ENCODE assay signal across 20 mouse cellular contexts in the genomic region with DNA sequence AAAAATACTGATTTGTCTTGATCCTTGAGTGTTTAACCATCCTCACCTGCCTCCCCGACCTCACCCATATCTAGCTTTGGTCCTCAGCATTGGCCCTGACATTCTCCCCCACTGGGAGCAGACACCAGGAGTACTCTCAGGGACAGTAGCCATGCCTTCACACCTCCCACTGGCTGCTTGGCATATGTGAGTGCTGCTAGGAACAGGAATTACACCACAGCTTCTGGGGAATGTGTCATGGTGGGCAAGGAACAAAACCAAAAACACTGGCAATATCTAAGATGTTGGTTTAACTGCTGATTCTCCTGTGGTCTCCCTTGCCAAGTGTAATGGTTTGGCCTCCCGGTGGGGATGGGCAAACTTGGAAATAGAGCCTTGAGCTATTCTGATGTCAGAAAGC.
DNase-seq lines count a peak whose midpoint lies in the region; ATAC-seq and TF ChIP-seq lines count a peak whose summit lies in the region.
"Had no signal": no experiment of that assay in that cellular context is flagged by ENCODE, and none has a peak within 500 bp of the region (broad histone marks: within the 10 kb centered on the region; RNA-seq: fewer than 3 reads in every experiment).

No protein-coding gene starts in this region.

- 68% methylated on average over 2 of the region's 2 CpGs for WGBS in limb, embryonic 12.5 days
- WGBS in limb, embryonic 10.5 days: 56% methylated on average over 2 of the region's 2 CpGs
- WGBS in intestine, embryonic 15.5 days: 62% methylated on average over 2 of the region's 2 CpGs

- H3K4me2 ChIP-seq in limb, embryonic 12.5 days: no peak overlapping the region
- H3K4me2 ChIP-seq in intestine, embryonic 15.5 days (replicated peaks): no peak overlapping the region
- H3K4me2 ChIP-seq: embryonic facial prominence, embryonic 15.5 days; heart, embryonic 15.5 days; limb, embryonic 15.5 days; liver, embryonic 15.5 days had no signal

- no peak for TF ChIP-seq CTCF in brain, embryonic 14.5 days (IDR thresholded peaks at IDR 0.05; ENCODE audit: borderline replicate concordance, extremely low read depth, insufficient read depth, insufficient read length)

- DNase-seq in limb, embryonic 10.5 days (ENCODE audit: low spot score): no peak
- peak; percentile 26 for DNase-seq in brain, embryonic 14.5 days (ENCODE audit: low read depth)
- DNase-seq in right cerebral cortex, postnatal 36 days (ENCODE audit: low spot score in 2 of 2): peak; percentile 36 to 45
- DNase-seq in lung, postnatal 4 days: no peak
- DNase-seq: adrenal gland, adult 2 months; cerebellum, adult 9-11 months; gastrocnemius, postnatal 25 days; heart, adult 2 months; kidney, adult 2 months; kidney, postnatal 10 days; spleen, adult 18-20 months; thymus, adult 18-20 months had no signal

- no peak for TF ChIP-seq POLR2A in brain, embryonic 14.5 days (IDR thresholded peaks at IDR 0.05; ENCODE audit: borderline replicate concordance, extremely low read depth, insufficient read depth, insufficient read length, poor library complexity, severe bottlenecking)

- no peak for ATAC-seq in limb, embryonic 12.5 days (ENCODE audit: insufficient number of reproducible peaks, insufficient read depth, low FRiP score, low TSS enrichment, low read depth)
- peak; percentile 96 for ATAC-seq in frontal cortex, adult (ENCODE audit: low TSS enrichment)
- no peak for ATAC-seq in intestine, embryonic 15.5 days
- ATAC-seq: lung, postnatal 0 days had no signal

- H3K36me3 ChIP-seq in limb, embryonic 12.5 days: no peaks in the 10 kb centered on the region
- H3K36me3 ChIP-seq in limb, embryonic 10.5 days: no peaks in the 10 kb centered on the region
- H3K36me3 ChIP-seq in intestine, embryonic 15.5 days: no peaks in the 10 kb centered on the region
- H3K36me3 ChIP-seq: embryonic facial prominence, embryonic 15.5 days; heart, embryonic 15.5 days; limb, embryonic 15.5 days; liver, embryonic 15.5 days had no signal

- H3K27ac ChIP-seq in limb, embryonic 12.5 days: 0 out of 2 replicates have a peak overlapping the region, but pooled peaks have one; percentile 25
- no peak overlapping the region for H3K27ac ChIP-seq in limb, embryonic 10.5 days
- no peak overlapping the region for H3K27ac ChIP-seq in intestine, embryonic 15.5 days
- H3K27ac ChIP-seq: embryonic facial prominence, embryonic 15.5 days; heart, adult 2 months; heart, embryonic 15.5 days; limb, embryonic 15.5 days; liver, embryonic 15.5 days had no signal

- H3K9ac ChIP-seq in limb, embryonic 12.5 days (replicated peaks): no peak overlapping the region
- no peak overlapping the region for H3K9ac ChIP-seq in intestine, embryonic 15.5 days
- H3K9ac ChIP-seq: embryonic facial prominence, embryonic 15.5 days; heart, embryonic 15.5 days; limb, embryonic 15.5 days; liver, embryonic 15.5 days had no signal

- H3K9me3 ChIP-seq in limb, embryonic 12.5 days: no peaks in the 10 kb centered on the region
- no peaks in the 10 kb centered on the region for H3K9me3 ChIP-seq in limb, embryonic 10.5 days (replicated peaks)
- no peaks in the 10 kb centered on the region for H3K9me3 ChIP-seq in intestine, embryonic 15.5 days
- H3K9me3 ChIP-seq: embryonic facial prominence, embryonic 15.5 days; heart, embryonic 15.5 days; limb, embryonic 15.5 days; liver, embryonic 15.5 days had no signal

- H3K4me1 ChIP-seq in limb, embryonic 12.5 days (replicated peaks): peaks cover 68% of the 10 kb centered on the region
- H3K4me1 ChIP-seq in limb, embryonic 10.5 days: peaks cover 65% of the 10 kb centered on the region
- H3K4me1 ChIP-seq in intestine, embryonic 15.5 days (replicated peaks): 0 out of 2 replicates have a peak, but pooled peaks cover 4% of the 10 kb centered on the region
- H3K4me1 ChIP-seq: liver, embryonic 15.5 days had no signal

- H3K27me3 ChIP-seq in limb, embryonic 12.5 days: no peaks in the 10 kb centered on the region
- H3K27me3 ChIP-seq in limb, embryonic 10.5 days (ENCODE audit: low read depth, poor library complexity, severe bottlenecking): 0 out of 2 replicates have a peak, but pooled peaks cover 7% of the 10 kb centered on the region
- no peaks in the 10 kb centered on the region for H3K27me3 ChIP-seq in intestine, embryonic 15.5 days (replicated peaks)
- H3K27me3 ChIP-seq: limb, embryonic 15.5 days; liver, embryonic 15.5 days had no signal

- no peak overlapping the region for H3K4me3 ChIP-seq in limb, embryonic 12.5 days (replicated peaks)
- H3K4me3 ChIP-seq in limb, embryonic 10.5 days: no peak overlapping the region
- no peak overlapping the region for H3K4me3 ChIP-seq in intestine, embryonic 15.5 days (replicated peaks)
- H3K4me3 ChIP-seq: embryonic facial prominence, embryonic 15.5 days; heart, adult 2 months; heart, embryonic 15.5 days; limb, embryonic 15.5 days; liver, embryonic 15.5 days had no signal

Comparison
In these comparisons a context has a peak if more than half of its experiments do, and no peak if none do; other contexts are left out.
1. DNase-seq: peak in brain, embryonic 14.5 days (single experiment) and right cerebral cortex, postnatal 36 days (2 of 2); none in limb, embryonic 10.5 days (single experiment) and lung, postnatal 4 days (0 of 2).